Mouse (Mus musculus) forebrain, embryonic 10.5 days (tissue): ENCODE results near the gene Mxra7. TPM values are rescaled to one million over a fixed set of nuclear protein-coding genes. Genes with fewer than 3 reads are reported as not detected.

ENCODE experiments used
- DNase-seq: peaks from one replicate; pipeline ENCODE4 v3.0.0-alpha.2; 2017; ENCODE audit warnings: low spot score; ENCODE audit errors: extremely low spot score
- H3K27ac ChIP-seq: fragments of 300-500 bp; sonication (generic); 2 replicates; pipeline ENCODE4 v1.5.1; 2016; ENCODE audit warnings: mild to moderate bottlenecking
- H3K27me3 ChIP-seq: fragments of 300-500 bp; sonication (generic); 2 replicates; pipeline ENCODE4 v1.6.1; 2016; ENCODE audit warnings: mild to moderate bottlenecking; ENCODE audit not compliant: poor library complexity, severe bottlenecking
- H3K36me3 ChIP-seq: fragments of 300-500 bp; sonication (generic); replicated peaks from 2 replicates; pipeline ENCODE4 v1.6.1; 2016; ENCODE audit warnings: mild to moderate bottlenecking, moderate library complexity
- H3K4me1 ChIP-seq: fragments of 300-500 bp; sonication (generic); 2 replicates; pipeline ENCODE4 v1.6.1; 2016
- H3K4me3 ChIP-seq: fragments of 300-500 bp; sonication (generic); 2 replicates; pipeline ENCODE4 v1.5.1; 2016; ENCODE audit warnings: mild to moderate bottlenecking, moderate library complexity
- H3K9me3 ChIP-seq: fragments of 300-500 bp; sonication (generic); 2 replicates; pipeline ENCODE4 v1.6.1; 2016; ENCODE audit warnings: mild to moderate bottlenecking, moderate library complexity
- WGBS: fragments of 180-500 bp; shearing (Covaris S2); methylation state at CpG from one replicate; pipeline ENCODE4 v1.1.7; 2016; 5-methylcytosine and 5-hydroxymethylcytosine counted together
- polyA plus RNA-seq: library from polyadenylated mRNA; unstranded; fragments of >200 nt; fragmentation: Nextera tagmentation; extraction: Ambion mirVana; gene quantifications from 2 replicates; pipeline ENCODE4 v1.2.1, GENCODE M21; 2016

The Mxra7 gene
- polyA plus RNA-seq = 16.5 and 18.2 TPM in 2 replicates

GRCm38 (mm10) chr11:116827534-116828165, at the start of gene Mxra7:
Gene Mxra7, minus strand, starts transcription at chr11:116828046.
- DNase-seq = peak; percentile 77
- H3K27ac ChIP-seq = peak within 1 kb of the TSS; percentile 92
- H3K36me3 ChIP-seq = peaks cover 19% of the 10 kb centered on the region
- H3K4me1 ChIP-seq = peaks cover 54% of the 10 kb centered on the region
- H3K4me3 ChIP-seq = peak within 1 kb of the TSS; percentile 85
- under 1% methylated on average over 71 of the region's 71 CpGs for WGBS
- peaks cover 9% of the 10 kb centered on the region; the same call in 1 of the 2 replicates for H3K27me3 ChIP-seq
- H3K9me3 ChIP-seq = no peaks in the 10 kb centered on the region

- Histone ChIP-seq H3K4me3 (no peak overlapping the region), H3K27me3 (no peaks in the 10 kb centered on the region), H3K36me3 (peaks cover 53% of the 10 kb centered on the region), H3K9me3 (no peaks in the 10 kb centered on the region), H3K27ac (no peak overlapping the region), H3K4me1 (no peaks in the 10 kb centered on the region)
- DNase-seq = no peak
- 95% methylated on average over 20 of the region's 20 CpGs for WGBS
Measured at GRCm38 (mm10) chr11:116873987-116874386, 46.1 kb upstream of the Mxra7 start.

- Histone ChIP-seq H3K9me3 (no peaks in the 10 kb centered on the region), H3K36me3 (peaks cover 64% of the 10 kb centered on the region), H3K27me3 (no peaks in the 10 kb centered on the region), H3K27ac (no peak overlapping the region), H3K4me1 (no peaks in the 10 kb centered on the region), H3K4me3 (no peak overlapping the region)
- WGBS = 89% methylated on average over 9 of the region's 9 CpGs
- DNase-seq = no peak
Measured at GRCm38 (mm10) chr11:116871538-116871937, 43.7 kb upstream of the Mxra7 start.

- no peaks in the 10 kb centered on the region for H3K4me1 ChIP-seq
- no peaks in the 10 kb centered on the region for H3K9me3 ChIP-seq
- H3K27me3 ChIP-seq = no peaks in the 10 kb centered on the region
- DNase-seq = no peak
- peaks cover 72% of the 10 kb centered on the region for H3K36me3 ChIP-seq
- H3K4me3 ChIP-seq = no peak overlapping the region
- WGBS = 90% methylated on average over 4 of the region's 4 CpGs
- no peak overlapping the region for H3K27ac ChIP-seq
Measured at GRCm38 (mm10) chr11:116869641-116870040, 41.8 kb upstream of the Mxra7 start.

GRCm38 (mm10) chr11:116869223-116869622, 41.4 kb upstream of the Mxra7 start:
- H3K36me3 ChIP-seq = peaks cover 72% of the 10 kb centered on the region
- no peak overlapping the region for H3K4me3 ChIP-seq
- DNase-seq = no peak
- H3K9me3 ChIP-seq = no peaks in the 10 kb centered on the region
- H3K27me3 ChIP-seq = no peaks in the 10 kb centered on the region
- 88% methylated on average over 8 of the region's 8 CpGs for WGBS
- no peak overlapping the region for H3K27ac ChIP-seq
- no peaks in the 10 kb centered on the region for H3K4me1 ChIP-seq

- no peaks in the 10 kb centered on the region for H3K27me3 ChIP-seq
- WGBS = 84% methylated on average over 3 of the region's 3 CpGs
- no peak overlapping the region for H3K27ac ChIP-seq
- peaks cover 71% of the 10 kb centered on the region for H3K36me3 ChIP-seq
- no peaks in the 10 kb centered on the region for H3K4me1 ChIP-seq
- DNase-seq = no peak
- no peak overlapping the region for H3K4me3 ChIP-seq
- H3K9me3 ChIP-seq = no peaks in the 10 kb centered on the region
Measured at GRCm38 (mm10) chr11:116868129-116868528, 40.3 kb upstream of the Mxra7 start.

- no peak overlapping the region for H3K4me3 ChIP-seq
Measured at GRCm38 (mm10) chr11:116865945-116866585, 38.2 kb upstream of the Mxra7 start.

GRCm38 (mm10) chr11:116864444-116864843, 36.6 kb upstream of the Mxra7 start:
- no peak overlapping the region for H3K4me3 ChIP-seq
- 87% methylated on average over 10 of the region's 10 CpGs for WGBS
- no peak overlapping the region for H3K27ac ChIP-seq
- peaks cover 80% of the 10 kb centered on the region for H3K36me3 ChIP-seq
- no peaks in the 10 kb centered on the region for H3K27me3 ChIP-seq
- no peaks in the 10 kb centered on the region for H3K9me3 ChIP-seq
- H3K4me1 ChIP-seq = no peaks in the 10 kb centered on the region
- no peak for DNase-seq

More at GRCm38 (mm10) chr11:116865945-116866585, 38.2 kb upstream of the Mxra7 start:
- 79% methylated on average over 12 of the region's 12 CpGs for WGBS
- no peak for DNase-seq
- H3K4me1 ChIP-seq = no peaks in the 10 kb centered on the region
- no peaks in the 10 kb centered on the region for H3K27me3 ChIP-seq
- peaks cover 74% of the 10 kb centered on the region for H3K36me3 ChIP-seq
- no peaks in the 10 kb centered on the region for H3K9me3 ChIP-seq
- no peak overlapping the region for H3K27ac ChIP-seq

GRCm38 (mm10) chr11:116857183-116857850, 29.5 kb upstream of the Mxra7 start:
- DNase-seq = no peak
- H3K27ac ChIP-seq = no peak overlapping the region
- no peak overlapping the region for H3K4me3 ChIP-seq
- no peaks in the 10 kb centered on the region for H3K9me3 ChIP-seq
- WGBS = 77% methylated on average over 12 of the region's 12 CpGs
- no peaks in the 10 kb centered on the region for H3K27me3 ChIP-seq
- H3K4me1 ChIP-seq = peaks cover 19% of the 10 kb centered on the region
- peaks cover 30% of the 10 kb centered on the region for H3K36me3 ChIP-seq

GRCm38 (mm10) chr11:116854279-116854678, 26.4 kb upstream of the Mxra7 start:
- Histone ChIP-seq H3K4me1 (peaks cover 30% of the 10 kb centered on the region), H3K27me3 (no peaks in the 10 kb centered on the region), H3K4me3 (peak overlapping the region; percentile 97), H3K27ac (peak overlapping the region; percentile 100), H3K36me3 (peaks cover 34% of the 10 kb centered on the region), H3K9me3 (no peaks in the 10 kb centered on the region)
- DNase-seq = no peak
- WGBS = 43% methylated on average over 10 of the region's 10 CpGs

- peak overlapping the region; percentile 97 for H3K4me3 ChIP-seq
- H3K27ac ChIP-seq = peak overlapping the region; percentile 100
- DNase-seq = peak; percentile 95
- H3K9me3 ChIP-seq = no peaks in the 10 kb centered on the region
- peaks cover 38% of the 10 kb centered on the region for H3K36me3 ChIP-seq
- WGBS = under 1% methylated on average over 36 of the region's 36 CpGs
- H3K27me3 ChIP-seq = no peaks in the 10 kb centered on the region
- H3K4me1 ChIP-seq = peaks cover 30% of the 10 kb centered on the region
Measured at GRCm38 (mm10) chr11:116853512-116853928, 25.7 kb upstream of the Mxra7 start.

GRCm38 (mm10) chr11:116852891-116853511, 25.2 kb upstream of the Mxra7 start, which contains the start of gene Srsf2:
Gene Srsf2, minus strand, starts transcription at chr11:116853094.
- peak; percentile 97 for DNase-seq
- H3K27ac ChIP-seq = peak within 1 kb of the TSS; percentile 100
- H3K9me3 ChIP-seq = no peaks in the 10 kb centered on the region
- peaks cover 43% of the 10 kb centered on the region for H3K36me3 ChIP-seq
- H3K4me1 ChIP-seq = peaks cover 31% of the 10 kb centered on the region
- under 1% methylated on average over 71 of the region's 74 CpGs for WGBS
- H3K27me3 ChIP-seq = no peaks in the 10 kb centered on the region
- peak within 1 kb of the TSS; percentile 97 for H3K4me3 ChIP-seq
